Mouse (Mus musculus): ENCODE measurements around the gene Tmem130. TPM values are rescaled to one million over a fixed set of nuclear protein-coding genes. Genes with fewer than 3 reads are reported as not detected.

Tmem130 gene
- polyA plus RNA-seq, 1 experiment from 2014 or later = 2.7 TPM

DNA sequence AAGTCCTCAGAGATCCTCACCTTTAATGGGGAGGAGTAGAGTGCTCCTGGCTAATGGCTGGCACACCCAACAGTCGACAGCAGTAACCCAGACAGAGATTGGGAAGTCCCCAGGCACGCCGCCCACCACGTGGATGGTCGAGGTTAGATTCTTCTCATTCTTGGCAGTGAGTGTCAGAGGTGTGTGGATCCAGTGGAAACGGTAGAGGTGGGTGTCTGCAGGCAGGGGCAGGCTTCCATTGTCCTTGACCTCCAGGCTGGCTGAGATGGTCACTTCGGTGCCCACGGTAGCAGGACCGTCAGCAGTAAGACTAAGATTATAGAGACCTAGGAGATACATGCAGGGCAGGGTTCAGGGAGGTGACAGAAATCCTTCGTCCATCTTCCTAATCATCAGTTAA is 6.4 kb downstream of the Tmem130 start:
- peaks cover 3% of the 10 kb centered on the region; the same call in 1 of the 2 replicates for H3K4me1 ChIP-seq (ENCODE audit: control insufficient read depth, insufficient read depth, low read length)
- H3K9ac ChIP-seq (ENCODE audit: low read depth, low read length) = no peak overlapping the region
- no peak overlapping the region for H3K27ac ChIP-seq (replicated peaks; ENCODE audit: low read depth, low read length)
- no peak overlapping the region for H3K4me3 ChIP-seq (ENCODE audit: low read depth, low read length)
- peaks cover 10% of the 10 kb centered on the region for H3K27me3 ChIP-seq (replicated peaks; ENCODE audit: control insufficient read depth, insufficient read depth, low read length)
- no peaks in the 10 kb centered on the region for H3K36me3 ChIP-seq (ENCODE audit: control insufficient read depth, insufficient read depth, low read length)
- 72% methylated on average over 10 of the region's 10 CpGs for WGBS
- DNase-seq (ENCODE audit: low spot score) = no peak
- H3K4me2 ChIP-seq (ENCODE audit: low read depth, low read length) = no peak overlapping the region
- no peak for ATAC-seq (ENCODE audit: low read depth)
- H3K9me3 ChIP-seq (ENCODE audit: control insufficient read depth, low read length) = no peaks in the 10 kb centered on the region

DNA sequence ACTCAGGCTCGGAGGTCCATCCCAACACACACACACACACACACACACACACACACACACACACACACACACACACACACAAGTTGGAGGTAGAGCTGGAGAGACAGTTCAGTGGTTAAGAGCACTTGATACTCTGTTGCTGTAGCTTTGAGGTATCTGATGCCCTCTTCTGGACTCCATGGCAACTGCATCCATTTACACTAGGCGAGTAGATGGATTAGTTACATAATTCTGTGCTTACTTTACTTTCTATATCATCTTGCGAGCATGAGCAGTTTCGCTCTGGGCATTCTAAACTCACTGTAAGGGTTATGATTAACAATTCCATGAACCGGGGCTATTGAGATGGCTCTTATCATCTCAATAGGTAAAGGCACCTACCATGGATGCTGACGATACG is 8.6 kb downstream of the Tmem130 start:
- no peak overlapping the region for H3K4me2 ChIP-seq (ENCODE audit: low read depth, low read length)
- peak; percentile 37 for DNase-seq (ENCODE audit: low spot score)
- no peaks in the 10 kb centered on the region for H3K36me3 ChIP-seq (ENCODE audit: control insufficient read depth, insufficient read depth, low read length)
- H3K9me3 ChIP-seq (ENCODE audit: control insufficient read depth, low read length) = no peaks in the 10 kb centered on the region
- H3K27ac ChIP-seq (replicated peaks; ENCODE audit: low read depth, low read length) = no peak overlapping the region
- 64% methylated on average over 7 of the region's 7 CpGs for WGBS
- H3K27me3 ChIP-seq (replicated peaks; ENCODE audit: control insufficient read depth, insufficient read depth, low read length) = no peaks in the 10 kb centered on the region
- no peak overlapping the region for H3K9ac ChIP-seq (ENCODE audit: low read depth, low read length)
- ATAC-seq (ENCODE audit: low read depth) = peak; percentile 30; the same call in 1 of the 2 replicates
- H3K4me1 ChIP-seq (ENCODE audit: control insufficient read depth, insufficient read depth, low read length) = peaks cover 3% of the 10 kb centered on the region; the same call in 1 of the 2 replicates
- H3K4me3 ChIP-seq (ENCODE audit: low read depth, low read length) = no peak overlapping the region

DNA sequence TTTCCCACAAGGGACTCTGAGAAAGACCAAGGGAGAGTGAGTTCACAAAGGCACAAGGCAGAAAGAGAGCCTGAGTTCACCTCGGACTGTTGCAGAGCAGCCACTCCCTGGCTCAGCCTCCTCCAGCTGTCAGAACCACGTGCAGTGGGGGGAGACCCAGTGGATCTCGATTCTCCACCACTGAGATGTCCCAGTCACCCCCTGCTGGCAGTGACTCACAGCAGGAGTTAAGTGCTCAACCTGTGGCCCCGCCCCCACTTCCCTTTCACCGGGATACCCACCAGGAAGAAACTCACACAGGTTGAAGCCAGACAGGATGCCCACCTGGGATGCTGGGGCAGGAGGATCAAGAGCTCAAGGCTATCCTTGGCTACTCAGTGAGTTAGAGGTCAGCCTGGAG is 9.2 kb downstream of the Tmem130 start:
- DNase-seq (ENCODE audit: low spot score) = no peak
- ATAC-seq (ENCODE audit: low read depth) = no peak
- H3K9ac ChIP-seq (ENCODE audit: low read depth, low read length) = no peak overlapping the region
- 8% methylated on average over 4 of the region's 5 CpGs for WGBS
- H3K9me3 ChIP-seq (ENCODE audit: control insufficient read depth, low read length) = no peaks in the 10 kb centered on the region
- H3K4me2 ChIP-seq (ENCODE audit: low read depth, low read length) = no peak overlapping the region
- no peaks in the 10 kb centered on the region for H3K27me3 ChIP-seq (replicated peaks; ENCODE audit: control insufficient read depth, insufficient read depth, low read length)
- H3K4me1 ChIP-seq (ENCODE audit: control insufficient read depth, insufficient read depth, low read length) = peaks cover 3% of the 10 kb centered on the region; the same call in 1 of the 2 replicates
- H3K36me3 ChIP-seq (ENCODE audit: control insufficient read depth, insufficient read depth, low read length) = no peaks in the 10 kb centered on the region
- H3K27ac ChIP-seq (replicated peaks; ENCODE audit: low read depth, low read length) = no peak overlapping the region
- no peak overlapping the region for H3K4me3 ChIP-seq (ENCODE audit: low read depth, low read length)

DNA sequence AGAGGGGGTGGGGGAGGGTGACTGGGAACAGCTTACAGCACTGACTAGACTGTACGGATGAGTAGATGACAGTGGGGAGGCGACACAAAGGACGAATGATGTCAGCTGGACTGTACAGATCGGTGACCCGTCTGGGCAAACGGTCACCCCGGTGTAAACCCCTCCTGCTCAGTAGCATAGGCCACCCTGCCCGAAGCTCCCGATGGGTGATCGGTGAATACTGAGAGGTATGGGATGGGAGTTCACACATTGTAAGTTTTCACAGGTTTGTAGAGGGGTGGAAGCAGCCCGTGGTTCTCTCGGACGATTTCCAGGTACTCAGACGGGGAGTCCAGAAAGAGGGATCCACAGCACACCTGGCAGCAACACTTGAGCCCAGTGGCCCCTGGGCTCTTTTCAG is 24.5 kb downstream of the Tmem130 start:
- Histone ChIP-seq H3K9ac (ENCODE audit: low read depth, low read length) (no peak overlapping the region), H3K4me1 (ENCODE audit: control insufficient read depth, insufficient read depth, low read length) (no peaks in the 10 kb centered on the region), H3K36me3 (ENCODE audit: control insufficient read depth, insufficient read depth, low read length) (no peaks in the 10 kb centered on the region), H3K4me3 (ENCODE audit: low read depth, low read length) (no peak overlapping the region), H3K9me3 (ENCODE audit: control insufficient read depth, low read length) (no peaks in the 10 kb centered on the region), H3K27me3 (replicated peaks; ENCODE audit: control insufficient read depth, insufficient read depth, low read length) (no peaks in the 10 kb centered on the region), H3K27ac (replicated peaks; ENCODE audit: low read depth, low read length) (no peak overlapping the region), H3K4me2 (ENCODE audit: low read depth, low read length) (no peak overlapping the region)
- DNase-seq (ENCODE audit: low spot score) (no peak), ATAC-seq (ENCODE audit: low read depth) (no peak)
- WGBS = 90% methylated on average over 14 of the region's 14 CpGs

DNA sequence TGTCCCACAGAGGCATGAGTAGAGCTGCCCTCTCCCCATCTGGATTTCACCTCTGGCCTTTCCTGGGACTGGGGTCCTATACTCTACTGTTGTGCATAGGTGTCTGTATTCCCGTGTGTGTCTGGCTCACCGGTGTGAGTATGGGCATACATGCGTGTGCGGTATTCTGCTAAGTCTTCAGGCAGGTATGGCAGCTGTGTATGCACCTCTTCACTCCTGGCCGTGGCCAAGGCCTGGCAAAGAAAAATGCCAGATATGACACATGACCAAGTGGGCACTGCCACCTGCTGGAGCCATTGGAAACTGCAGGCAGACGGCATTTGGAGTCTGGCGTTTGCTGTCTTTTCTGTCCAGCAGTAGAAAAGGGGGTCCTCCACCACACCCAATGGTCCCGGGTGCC is 26.7 kb downstream of the Tmem130 start:
- DNase-seq (ENCODE audit: low spot score) = peak; percentile 48
- H3K4me1 ChIP-seq (ENCODE audit: control insufficient read depth, insufficient read depth, low read length) = no peaks in the 10 kb centered on the region
- no peaks in the 10 kb centered on the region for H3K36me3 ChIP-seq (ENCODE audit: control insufficient read depth, insufficient read depth, low read length)
- H3K9me3 ChIP-seq (ENCODE audit: control insufficient read depth, low read length) = no peaks in the 10 kb centered on the region
- ATAC-seq (ENCODE audit: low read depth) = no peak
- H3K4me2 ChIP-seq (ENCODE audit: low read depth, low read length) = no peak overlapping the region
- no peak overlapping the region for H3K4me3 ChIP-seq (ENCODE audit: low read depth, low read length)
- H3K27me3 ChIP-seq (replicated peaks; ENCODE audit: control insufficient read depth, insufficient read depth, low read length) = no peaks in the 10 kb centered on the region
- no peak overlapping the region for H3K27ac ChIP-seq (replicated peaks; ENCODE audit: low read depth, low read length)
- WGBS = 30% methylated on average over 8 of the region's 8 CpGs
- no peak overlapping the region for H3K9ac ChIP-seq (ENCODE audit: low read depth, low read length)

DNA sequence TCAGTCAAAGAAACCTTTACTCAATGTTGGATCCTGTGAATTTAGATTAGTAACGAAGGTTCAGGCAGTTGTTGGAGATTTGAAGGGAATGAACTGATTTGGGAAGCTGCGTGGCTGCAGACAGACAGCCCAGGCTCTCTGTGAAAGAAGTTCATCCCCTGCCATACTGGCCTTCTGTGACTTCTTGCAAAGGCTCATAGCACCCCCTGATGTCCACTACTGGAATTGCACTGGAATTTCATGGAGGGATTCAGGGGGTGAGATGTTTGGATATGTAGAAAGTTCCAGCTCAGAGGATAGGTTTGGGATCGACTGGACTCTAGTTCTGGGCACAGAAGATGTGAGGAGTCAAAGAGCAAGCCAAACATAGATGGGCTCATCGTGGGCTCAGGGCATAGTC is 27.7 kb downstream of the Tmem130 start:
- H3K9me3 ChIP-seq (ENCODE audit: control insufficient read depth, low read length) = no peaks in the 10 kb centered on the region
- no peak overlapping the region for H3K4me3 ChIP-seq (ENCODE audit: low read depth, low read length)
- 27% methylated on average over 4 of the region's 4 CpGs for WGBS
- H3K27me3 ChIP-seq (replicated peaks; ENCODE audit: control insufficient read depth, insufficient read depth, low read length) = no peaks in the 10 kb centered on the region
- H3K9ac ChIP-seq (ENCODE audit: low read depth, low read length) = no peak overlapping the region
- no peak for ATAC-seq (ENCODE audit: low read depth)
- H3K27ac ChIP-seq (replicated peaks; ENCODE audit: low read depth, low read length) = no peak overlapping the region
- no peak overlapping the region for H3K4me2 ChIP-seq (ENCODE audit: low read depth, low read length)
- no peaks in the 10 kb centered on the region for H3K4me1 ChIP-seq (ENCODE audit: control insufficient read depth, insufficient read depth, low read length)
- no peaks in the 10 kb centered on the region for H3K36me3 ChIP-seq (ENCODE audit: control insufficient read depth, insufficient read depth, low read length)
- DNase-seq (ENCODE audit: low spot score) = peak; percentile 61

DNA sequence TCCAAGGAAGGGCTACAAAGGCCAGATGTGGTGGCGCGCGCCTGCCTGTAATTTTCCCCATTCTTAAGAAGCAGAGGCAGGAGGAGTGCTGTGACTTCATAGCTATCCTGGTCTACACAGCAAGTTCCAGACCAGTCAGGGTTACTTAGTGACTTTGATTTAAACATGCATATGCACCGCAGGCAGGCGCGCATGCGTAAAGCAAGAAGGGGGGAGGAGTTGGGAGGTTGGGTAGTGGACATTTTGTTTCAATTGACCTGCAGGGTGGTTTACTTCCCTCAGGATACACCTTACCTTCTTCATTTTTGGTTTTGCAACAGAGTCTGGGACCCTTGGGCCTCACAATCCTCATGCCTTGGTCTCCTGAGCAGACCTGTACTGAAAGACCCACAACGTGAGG is 32.4 kb downstream of the Tmem130 start:
- H3K4me2 ChIP-seq (ENCODE audit: low read depth, low read length) = no peak overlapping the region
- no peaks in the 10 kb centered on the region for H3K36me3 ChIP-seq (ENCODE audit: control insufficient read depth, insufficient read depth, low read length)
- no peaks in the 10 kb centered on the region for H3K4me1 ChIP-seq (ENCODE audit: control insufficient read depth, insufficient read depth, low read length)
- H3K9ac ChIP-seq (ENCODE audit: low read depth, low read length) = no peak overlapping the region
- peaks cover 11% of the 10 kb centered on the region; the same call in 1 of the 2 replicates for H3K27me3 ChIP-seq (replicated peaks; ENCODE audit: control insufficient read depth, insufficient read depth, low read length)
- 76% methylated on average over 8 of the region's 8 CpGs for WGBS
- no peak overlapping the region for H3K27ac ChIP-seq (replicated peaks; ENCODE audit: low read depth, low read length)
- no peaks in the 10 kb centered on the region for H3K9me3 ChIP-seq (ENCODE audit: control insufficient read depth, low read length)
- no peak overlapping the region for H3K4me3 ChIP-seq (ENCODE audit: low read depth, low read length)
- DNase-seq (ENCODE audit: low spot score) = no peak
- no peak for ATAC-seq (ENCODE audit: low read depth)

DNA sequence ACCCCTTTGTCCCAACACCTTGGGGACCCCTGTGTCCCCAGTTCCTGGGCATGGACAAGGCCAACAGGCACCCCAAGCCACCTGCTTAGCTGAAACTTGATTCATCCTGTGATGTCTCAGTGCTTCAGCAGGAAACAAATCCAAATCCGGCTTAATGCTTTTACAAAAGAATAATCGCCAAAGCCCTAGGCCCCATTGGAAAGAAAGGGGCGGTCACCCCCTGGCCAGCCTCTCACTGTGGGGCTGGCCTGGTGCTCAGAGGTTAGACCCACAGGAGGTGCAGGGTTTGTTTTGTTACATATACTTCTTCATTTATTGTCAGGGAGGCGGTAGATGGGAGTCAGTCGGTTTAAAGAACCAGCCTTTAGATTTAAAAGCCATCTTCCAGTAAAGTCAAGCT is 33.4 kb downstream of the Tmem130 start:
- Histone ChIP-seq H3K4me2 (ENCODE audit: low read depth, low read length) (no peak overlapping the region), H3K4me3 (ENCODE audit: low read depth, low read length) (no peak overlapping the region), H3K27ac (replicated peaks; ENCODE audit: low read depth, low read length) (no peak overlapping the region), H3K27me3 (replicated peaks; ENCODE audit: control insufficient read depth, insufficient read depth, low read length) (peaks cover 11% of the 10 kb centered on the region; the same call in 1 of the 2 replicates), H3K4me1 (ENCODE audit: control insufficient read depth, insufficient read depth, low read length) (no peaks in the 10 kb centered on the region), H3K9me3 (ENCODE audit: control insufficient read depth, low read length) (no peaks in the 10 kb centered on the region), H3K9ac (ENCODE audit: low read depth, low read length) (no peak overlapping the region), H3K36me3 (ENCODE audit: control insufficient read depth, insufficient read depth, low read length) (no peaks in the 10 kb centered on the region)
- 22% methylated on average over 5 of the region's 5 CpGs for WGBS
- DNase-seq (ENCODE audit: low spot score) = no peak
- peak; percentile 67; the same call in 1 of the 2 replicates for ATAC-seq (ENCODE audit: low read depth)

DNA sequence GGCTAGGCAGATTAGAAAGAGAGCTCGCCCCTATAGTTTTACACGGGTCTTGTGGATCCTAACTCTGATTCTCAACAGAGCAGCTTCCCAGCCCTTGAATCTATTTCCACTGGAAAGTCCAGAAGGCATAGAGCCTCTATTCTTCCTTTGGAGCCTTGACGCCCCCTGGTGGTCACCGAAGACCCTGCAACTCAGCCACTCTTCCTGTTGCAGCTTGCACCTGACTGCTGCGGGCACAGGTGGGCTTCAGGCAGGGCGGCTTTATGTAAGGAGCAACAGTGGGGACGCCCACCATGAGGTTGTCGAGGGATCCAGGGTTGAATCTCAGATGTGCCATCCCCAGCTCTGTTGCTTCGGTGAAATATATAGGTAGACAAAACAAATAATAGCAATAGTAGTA is 34.5 kb downstream of the Tmem130 start:
- Histone ChIP-seq H3K4me3 (ENCODE audit: low read depth, low read length) (no peak overlapping the region), H3K27me3 (replicated peaks; ENCODE audit: control insufficient read depth, insufficient read depth, low read length) (peaks cover 11% of the 10 kb centered on the region; the same call in 1 of the 2 replicates), H3K4me1 (ENCODE audit: control insufficient read depth, insufficient read depth, low read length) (no peaks in the 10 kb centered on the region), H3K36me3 (ENCODE audit: control insufficient read depth, insufficient read depth, low read length) (no peaks in the 10 kb centered on the region), H3K27ac (replicated peaks; ENCODE audit: low read depth, low read length) (no peak overlapping the region), H3K9ac (ENCODE audit: low read depth, low read length) (no peak overlapping the region), H3K4me2 (ENCODE audit: low read depth, low read length) (no peak overlapping the region), H3K9me3 (ENCODE audit: control insufficient read depth, low read length) (no peaks in the 10 kb centered on the region)
- DNase-seq (ENCODE audit: low spot score) (peak; percentile 69), ATAC-seq (ENCODE audit: low read depth) (peak; percentile 48; the same call in 1 of the 2 replicates)
- 9% methylated on average over 9 of the region's 9 CpGs for WGBS
